Mouse (Mus musculus) liver, embryonic 13.5 days (tissue): ENCODE results near the gene Prkcd. TPM values are rescaled to one million over a fixed set of nuclear protein-coding genes. Genes with fewer than 3 reads are reported as not detected.
A peak's percentile ranks its signal among the peaks of the same experiment; 100 is the strongest.

ENCODE experiments used
- ATAC-seq: fragments of 200-750 bp; cut with Nextera tagmentation; 2 replicates; pipeline ENCODE4 v1.8.0; 2017; ENCODE audit warnings: low read depth, mild to moderate bottlenecking, moderate number of reproducible peaks, moderate library complexity
- DNase-seq: peaks from one replicate; pipeline ENCODE4 v3.0.0; 2022
- H3K27ac ChIP-seq: fragments of 300-500 bp; sonication (generic); 2 replicates; pipeline ENCODE4 v1.5.1; 2015; ENCODE audit warnings: moderate library complexity, mild to moderate bottlenecking, inconsistent platforms
- H3K27me3 ChIP-seq: fragments of 300-500 bp; sonication (generic); 2 replicates; pipeline ENCODE4 v1.6.1; 2015; ENCODE audit warnings: mild to moderate bottlenecking, inconsistent platforms
- H3K36me3 ChIP-seq: fragments of 300-500 bp; sonication (generic); 2 replicates; pipeline ENCODE4 v1.6.1; 2015; ENCODE audit warnings: mild to moderate bottlenecking, inconsistent platforms
- H3K4me1 ChIP-seq: fragments of 300-500 bp; sonication (generic); replicated peaks from 2 replicates; pipeline ENCODE4 v1.6.1; 2015; ENCODE audit warnings: inconsistent platforms
- H3K4me2 ChIP-seq: fragments of 300-500 bp; sonication (generic); 2 replicates; pipeline ENCODE4 v1.6.1; 2015; ENCODE audit warnings: inconsistent platforms, mild to moderate bottlenecking, moderate library complexity
- H3K4me3 ChIP-seq: fragments of 300-500 bp; sonication (generic); replicated peaks from 2 replicates; pipeline ENCODE4 v1.5.1; 2015; ENCODE audit warnings: mild to moderate bottlenecking, inconsistent platforms
- H3K9ac ChIP-seq: fragments of 300-500 bp; sonication (generic); 2 replicates; pipeline ENCODE4 v1.6.1; 2015; ENCODE audit warnings: mild to moderate bottlenecking, inconsistent platforms
- H3K9me3 ChIP-seq: fragments of 300-500 bp; sonication (generic); replicated peaks from 2 replicates; pipeline ENCODE4 v1.6.1; 2016; ENCODE audit warnings: inconsistent platforms
- WGBS: fragments of 180-500 bp; shearing (Covaris S2); methylation state at CpG from one replicate; pipeline ENCODE4 v1.1.7; 2015; ENCODE audit not compliant: insufficient replicate concordance; 5-methylcytosine and 5-hydroxymethylcytosine counted together
- polyA plus RNA-seq: library from polyadenylated mRNA; unstranded; fragments of >200 nt; fragmentation: Nextera tagmentation; extraction: Ambion mirVana; gene quantifications from 2 replicates; pipeline ENCODE4 v1.2.1, GENCODE M21; 2015

The Prkcd gene
- polyA plus RNA-seq, 1 experiment from 2014 or later: 16.0 TPM

DNA sequence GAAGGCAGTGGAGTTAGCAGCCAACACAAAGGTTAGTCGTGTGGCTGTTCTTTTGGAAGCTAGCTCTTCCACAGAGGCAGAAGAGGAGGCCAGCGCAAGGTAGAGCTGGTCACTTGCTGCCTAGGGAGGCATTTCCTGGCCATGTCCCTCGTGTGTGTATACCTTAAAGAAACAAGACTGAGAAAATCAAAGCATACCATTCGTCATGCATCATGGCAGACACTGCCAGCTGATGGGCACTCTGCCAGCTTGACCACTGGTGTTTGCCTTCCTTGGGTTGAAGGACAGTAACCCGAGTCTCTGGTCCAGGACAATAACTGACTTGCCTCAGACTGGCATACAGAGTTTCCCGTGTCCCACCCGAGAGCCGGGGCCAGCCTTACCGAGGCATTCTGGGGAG, 55.7 kb downstream of the Prkcd start:
- 87% methylated on average over 9 of the region's 9 CpGs for WGBS
- DNase-seq: no peak

DNA sequence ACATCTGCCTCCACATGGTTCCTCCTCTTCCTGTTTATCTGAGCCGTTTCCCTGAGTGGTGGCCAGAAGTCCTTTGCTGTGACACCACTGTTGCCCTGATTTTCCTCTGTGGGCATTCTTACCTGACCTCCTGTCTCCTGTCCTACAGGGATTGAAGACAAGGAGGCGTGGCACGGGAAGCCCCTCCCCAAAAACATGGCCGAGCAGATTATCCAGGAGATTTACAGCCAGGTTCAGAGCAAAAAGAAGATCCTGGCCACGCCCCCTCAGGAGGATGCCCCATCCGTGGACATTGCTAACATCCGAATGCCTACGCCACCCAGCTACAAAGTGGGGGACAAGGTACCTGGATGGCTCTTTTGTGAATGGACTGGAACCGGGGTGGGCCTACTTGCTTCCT, 58.0 kb downstream of the Prkcd start:
- no peak for ATAC-seq

More for the DNA sequence above, 55.7 kb downstream of the Prkcd start:
- Histone ChIP-seq H3K4me1 (peaks cover 25% of the 10 kb centered on the region), H3K4me3 (no peak overlapping the region), H3K4me2 (no peak overlapping the region), H3K9me3 (no peaks in the 10 kb centered on the region), H3K36me3 (peaks cover 98% of the 10 kb centered on the region), H3K27ac (no peak overlapping the region), H3K27me3 (no peaks in the 10 kb centered on the region), H3K9ac (no peak overlapping the region)
- ATAC-seq: no peak

DNA sequence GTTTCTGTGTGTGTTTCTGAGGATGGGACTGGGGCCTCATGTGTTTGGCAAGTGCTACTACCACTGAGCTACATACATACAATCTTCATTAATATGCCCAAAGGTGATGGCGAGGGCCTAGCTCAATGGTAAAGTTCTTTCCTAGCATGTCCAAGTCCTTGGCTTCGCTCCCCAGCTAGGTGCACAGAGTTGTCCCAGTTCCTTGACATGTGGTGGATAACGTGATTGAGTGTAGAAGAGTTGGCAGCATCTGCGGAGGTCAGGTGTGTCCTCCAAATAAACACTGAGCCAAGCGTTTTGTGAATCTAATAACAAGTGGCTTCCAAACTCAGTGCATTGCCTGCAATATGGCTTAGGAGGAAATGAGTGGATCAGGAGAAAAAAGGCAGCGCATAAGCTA, 59.7 kb downstream of the Prkcd start:
- H3K27me3 ChIP-seq: no peaks in the 10 kb centered on the region
- H3K9ac ChIP-seq: no peak overlapping the region
- ATAC-seq (no peak), DNase-seq (no peak)
- no peaks in the 10 kb centered on the region for H3K9me3 ChIP-seq
- H3K27ac ChIP-seq: no peak overlapping the region; the same call in 1 of the 2 replicates
- H3K36me3 ChIP-seq: peaks cover 89% of the 10 kb centered on the region
- no peak overlapping the region for H3K4me3 ChIP-seq
- H3K4me2 ChIP-seq: no peak overlapping the region
- peaks cover 39% of the 10 kb centered on the region for H3K4me1 ChIP-seq
- 89% methylated on average over 6 of the region's 6 CpGs for WGBS

More for the DNA sequence above, 58.0 kb downstream of the Prkcd start:
- DNase-seq: no peak
- Histone ChIP-seq H3K27ac (no peak overlapping the region; the same call in 1 of the 2 replicates), H3K9me3 (no peaks in the 10 kb centered on the region), H3K4me3 (no peak overlapping the region), H3K27me3 (no peaks in the 10 kb centered on the region), H3K4me1 (peaks cover 36% of the 10 kb centered on the region), H3K9ac (no peak overlapping the region; the same call in 1 of the 2 replicates), H3K4me2 (no peak overlapping the region), H3K36me3 (peaks cover 100% of the 10 kb centered on the region)
- WGBS: 78% methylated on average over 9 of the region's 9 CpGs

DNA sequence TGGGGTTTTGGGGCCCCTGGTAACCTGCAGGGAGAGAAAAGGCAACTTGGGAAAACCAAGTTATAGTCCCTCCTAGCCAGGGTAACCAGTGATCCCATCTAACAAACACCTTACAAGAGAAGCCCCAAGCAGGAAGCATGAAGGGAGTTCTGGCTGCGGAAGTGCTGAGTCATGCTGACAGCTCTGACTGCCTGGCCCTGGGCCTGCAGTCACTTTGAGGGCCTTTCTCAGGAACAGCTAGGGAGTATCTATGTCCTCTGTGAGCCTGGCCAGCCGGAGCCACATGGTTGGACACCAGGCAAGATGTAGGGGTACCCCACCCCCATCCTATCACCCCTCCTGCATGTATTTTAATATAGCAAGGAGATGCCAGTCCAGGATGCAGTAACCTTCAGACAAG, 61.6 kb downstream of the Prkcd start:
- H3K4me2 ChIP-seq: no peak overlapping the region
- no peaks in the 10 kb centered on the region for H3K27me3 ChIP-seq
- H3K36me3 ChIP-seq: peaks cover 89% of the 10 kb centered on the region
- 49% methylated on average over 2 of the region's 2 CpGs for WGBS
- H3K9me3 ChIP-seq: no peaks in the 10 kb centered on the region
- H3K27ac ChIP-seq: peak overlapping the region; percentile 87
- H3K4me3 ChIP-seq: no peak overlapping the region
- H3K4me1 ChIP-seq: peaks cover 53% of the 10 kb centered on the region
- peak overlapping the region; percentile 57 for H3K9ac ChIP-seq
- peak; percentile 61 for ATAC-seq
- peak; percentile 75 for DNase-seq

DNA sequence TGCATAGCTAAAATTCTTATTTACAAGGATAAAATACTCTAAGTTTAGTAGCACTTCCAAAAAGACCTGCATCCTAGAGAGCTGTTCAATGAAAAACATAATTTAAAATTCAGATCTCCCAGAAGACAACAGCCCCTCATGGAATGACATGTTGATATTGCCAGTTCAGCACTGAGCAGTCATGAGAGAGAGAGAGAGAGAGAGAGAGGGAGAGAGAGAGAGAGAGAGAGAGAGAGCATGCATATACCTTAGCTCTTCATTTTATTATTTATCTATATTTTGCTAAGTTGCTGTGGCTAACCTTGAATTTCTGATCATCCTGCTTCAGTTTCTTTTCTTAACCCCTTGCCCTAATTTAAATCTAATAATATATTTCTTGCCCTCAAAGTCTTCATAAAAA, 63.7 kb downstream of the Prkcd start:
- Histone ChIP-seq H3K4me1 (peaks cover 64% of the 10 kb centered on the region), H3K9me3 (no peaks in the 10 kb centered on the region), H3K4me3 (no peak overlapping the region), H3K9ac (no peak overlapping the region), H3K36me3 (peaks cover 89% of the 10 kb centered on the region), H3K27me3 (no peaks in the 10 kb centered on the region), H3K27ac (peak overlapping the region; percentile 76), H3K4me2 (no peak overlapping the region)
- no peak for DNase-seq
- peak; percentile 49 for ATAC-seq

DNA sequence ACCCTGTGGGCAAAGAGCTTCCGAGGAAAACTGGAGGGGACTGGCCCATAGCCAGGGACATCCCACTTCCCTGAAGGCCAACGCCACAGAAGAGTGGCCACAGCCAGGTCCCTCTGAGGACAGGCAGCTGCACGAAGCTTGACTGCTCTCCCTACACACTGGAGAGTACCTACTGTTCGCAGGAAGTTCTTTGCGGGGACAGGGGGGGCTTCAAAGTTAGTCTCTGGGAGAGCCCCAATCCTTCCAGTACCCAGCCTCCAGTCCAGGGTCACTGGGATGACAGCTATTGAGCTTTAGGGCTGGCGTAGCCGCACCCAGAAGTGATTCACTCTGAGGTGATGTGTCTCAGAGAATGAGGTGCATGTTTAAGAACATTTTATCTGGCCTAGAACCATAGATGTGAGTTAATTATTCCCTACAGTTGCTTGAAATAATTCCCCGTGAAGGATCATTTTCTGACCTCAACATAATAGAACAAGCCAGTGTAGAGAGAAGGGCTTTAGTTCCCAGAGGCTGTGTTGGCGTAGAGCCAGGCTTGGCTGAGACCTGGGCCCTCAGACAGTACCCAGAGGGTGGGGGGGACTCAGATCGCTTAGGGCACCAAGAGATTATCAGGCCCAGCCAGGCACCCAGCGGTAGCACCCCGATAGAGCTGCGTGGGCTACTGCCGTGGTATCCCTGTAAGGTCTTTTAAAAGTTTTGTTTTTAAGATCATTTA, 64.4 kb downstream of the Prkcd start:
- H3K36me3 ChIP-seq: peaks cover 89% of the 10 kb centered on the region
- peaks cover 71% of the 10 kb centered on the region for H3K4me1 ChIP-seq
- no peaks in the 10 kb centered on the region for H3K9me3 ChIP-seq
- no peaks in the 10 kb centered on the region for H3K27me3 ChIP-seq
- no peak overlapping the region for H3K4me3 ChIP-seq
- DNase-seq (peak; percentile 85), ATAC-seq (peak; percentile 98)
- 47% methylated on average over 14 of the region's 14 CpGs for WGBS
- peak overlapping the region; percentile 94 for H3K27ac ChIP-seq
- H3K9ac ChIP-seq: peak overlapping the region; percentile 58
- peak overlapping the region; percentile 33 for H3K4me2 ChIP-seq

DNA sequence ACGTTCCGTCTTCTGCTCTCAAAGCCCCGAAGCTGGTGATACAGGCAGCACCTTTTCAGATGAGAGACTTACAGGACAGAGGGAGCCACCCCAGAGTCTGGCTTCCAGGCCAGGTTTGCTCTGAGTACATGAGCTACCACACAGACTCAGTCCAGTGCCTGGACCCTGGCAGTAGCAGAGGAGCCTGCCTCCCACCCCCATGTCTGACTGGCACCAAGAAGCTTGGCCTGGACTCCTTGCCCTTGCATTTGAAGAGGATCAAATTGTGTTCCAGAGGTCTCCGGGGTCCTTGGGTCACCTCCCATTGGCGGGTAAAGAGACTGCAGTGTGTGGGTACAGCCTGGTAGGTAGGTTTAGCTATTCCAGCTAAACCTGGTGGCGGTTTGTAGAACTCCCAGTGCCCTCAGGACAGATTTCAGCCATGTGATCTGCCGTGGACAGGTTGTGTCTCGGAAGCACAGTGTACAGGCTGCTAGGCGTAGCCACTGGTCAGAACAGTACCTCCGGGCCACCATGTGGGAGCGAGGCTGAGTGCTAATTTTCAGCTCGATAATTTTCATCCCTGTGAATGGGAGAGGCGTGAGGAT, 65.1 kb downstream of the Prkcd start:
- Histone ChIP-seq H3K27ac (peak overlapping the region; percentile 94), H3K36me3 (peaks cover 89% of the 10 kb centered on the region), H3K9ac (peak overlapping the region; percentile 58), H3K9me3 (no peaks in the 10 kb centered on the region), H3K4me2 (peak overlapping the region; percentile 33), H3K4me1 (peaks cover 78% of the 10 kb centered on the region), H3K4me3 (no peak overlapping the region), H3K27me3 (no peaks in the 10 kb centered on the region)
- ATAC-seq: no peak
- WGBS: 87% methylated on average over 13 of the region's 13 CpGs
- DNase-seq: no peak

DNA sequence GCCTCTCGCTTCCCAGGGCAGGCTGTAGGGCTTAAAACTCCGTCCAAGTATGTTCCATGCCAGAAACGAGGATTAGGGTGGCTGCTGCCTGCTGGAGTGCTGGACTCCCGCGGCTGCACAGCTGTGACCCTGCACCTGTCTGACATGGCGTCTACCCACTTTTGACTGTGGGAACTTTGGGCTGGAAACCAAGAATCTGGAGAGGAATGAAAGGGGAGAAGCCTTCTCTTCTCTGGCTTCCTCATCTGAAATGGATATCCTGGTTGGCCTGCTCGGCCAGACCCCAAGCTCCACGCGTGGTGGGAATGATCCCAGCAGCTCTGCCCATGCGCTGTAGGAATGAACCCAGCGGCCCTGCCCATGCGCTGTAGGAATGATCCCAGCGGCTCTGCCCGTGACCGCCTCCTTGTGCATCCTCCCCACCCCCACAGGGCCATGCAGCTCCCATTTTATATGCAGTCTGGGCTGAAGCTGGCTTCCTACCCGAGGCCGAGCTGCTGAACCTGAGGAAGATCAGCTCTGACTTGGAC, 66.6 kb downstream of the Prkcd start:
- Histone ChIP-seq H3K9ac (no peak overlapping the region), H3K4me2 (no peak overlapping the region), H3K36me3 (peaks cover 82% of the 10 kb centered on the region), H3K4me1 (peaks cover 77% of the 10 kb centered on the region), H3K4me3 (no peak overlapping the region), H3K27me3 (no peaks in the 10 kb centered on the region), H3K9me3 (no peaks in the 10 kb centered on the region), H3K27ac (peak overlapping the region; percentile 94; the same call in 1 of the 2 replicates)
- DNase-seq (no peak), ATAC-seq (no peak)
- 90% methylated on average over 17 of the region's 17 CpGs for WGBS

DNA sequence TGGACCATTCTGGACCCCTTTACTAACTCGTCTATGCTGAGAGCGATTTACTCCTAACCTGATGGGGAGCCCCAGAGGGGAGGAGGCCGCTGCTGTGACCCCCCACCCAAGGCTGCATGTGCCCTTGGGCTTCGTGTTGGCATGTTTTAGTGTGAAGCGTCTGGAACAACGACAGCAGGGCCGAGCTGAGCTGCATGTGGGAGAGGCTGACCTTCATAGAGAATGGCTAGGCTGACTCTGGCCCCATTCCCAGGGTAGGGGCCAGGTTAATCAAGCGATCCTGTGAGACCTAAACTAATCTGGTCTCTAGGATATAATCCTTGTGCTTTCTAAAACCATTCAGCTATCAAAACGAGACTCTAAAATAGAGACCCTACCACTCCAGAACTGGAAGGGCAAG, 68.3 kb downstream of the Prkcd start:
- Histone ChIP-seq H3K4me2 (no peak overlapping the region), H3K4me1 (peaks cover 78% of the 10 kb centered on the region), H3K27ac (peak overlapping the region; percentile 50; the same call in 1 of the 2 replicates), H3K36me3 (peaks cover 80% of the 10 kb centered on the region), H3K4me3 (no peak overlapping the region), H3K27me3 (no peaks in the 10 kb centered on the region), H3K9me3 (no peaks in the 10 kb centered on the region), H3K9ac (no peak overlapping the region)
- DNase-seq (no peak), ATAC-seq (no peak)
- 81% methylated on average over 9 of the region's 9 CpGs for WGBS

DNA sequence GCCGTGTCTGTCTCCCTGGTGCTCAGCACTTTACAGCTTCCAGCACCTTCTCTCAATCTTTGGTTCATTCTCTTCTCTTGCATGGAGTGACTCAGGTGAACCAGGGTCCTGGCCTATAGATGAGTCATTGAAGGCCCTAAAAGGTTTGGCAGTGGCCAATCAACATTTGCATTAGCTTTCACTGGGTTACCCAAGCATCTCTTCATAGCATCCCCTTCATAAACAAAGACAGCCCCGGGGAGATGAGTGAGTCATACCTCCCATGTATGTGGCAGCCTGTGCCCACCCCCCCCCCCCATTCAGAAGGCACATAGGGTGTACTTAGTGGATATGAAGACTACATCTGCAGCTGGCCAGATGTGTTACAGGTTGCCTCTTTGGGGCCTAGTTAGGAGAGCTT, 69.4 kb downstream of the Prkcd start:
- Histone ChIP-seq H3K4me2 (no peak overlapping the region), H3K9ac (no peak overlapping the region), H3K27ac (no peak overlapping the region), H3K27me3 (no peaks in the 10 kb centered on the region), H3K4me1 (peaks cover 81% of the 10 kb centered on the region), H3K4me3 (no peak overlapping the region), H3K9me3 (no peaks in the 10 kb centered on the region), H3K36me3 (peaks cover 79% of the 10 kb centered on the region)
- 70% methylated on average over 2 of the region's 2 CpGs for WGBS
- no peak for DNase-seq
- ATAC-seq: no peak

DNA sequence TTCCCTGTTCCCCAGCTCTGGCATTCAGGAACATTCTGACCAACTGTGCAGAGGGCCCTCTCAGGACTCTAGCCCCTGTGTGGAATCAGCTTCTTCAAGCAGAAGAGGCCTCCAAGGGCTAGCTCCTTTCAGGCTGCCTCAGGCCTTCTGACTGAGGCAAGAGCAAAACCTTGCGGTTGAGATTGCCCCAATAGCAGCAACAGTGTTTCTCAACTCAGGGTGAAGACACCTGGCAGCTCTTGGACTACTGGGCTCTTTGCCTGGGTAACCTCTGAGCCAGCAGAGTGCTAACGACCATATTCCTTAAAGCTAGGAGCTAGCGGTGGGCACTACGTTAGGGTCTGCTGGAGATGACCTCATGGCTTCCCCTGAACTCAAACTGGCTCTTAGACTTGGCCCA, 72.8 kb downstream of the Prkcd start:
- 83% methylated on average over 4 of the region's 4 CpGs for WGBS
- H3K9ac ChIP-seq: 0 out of 2 replicates have a peak overlapping the region, but pooled peaks have one; percentile 15
- DNase-seq (no peak), ATAC-seq (no peak)
- peak overlapping the region; percentile 16; the same call in 1 of the 2 replicates for H3K27ac ChIP-seq
- H3K4me2 ChIP-seq: peak overlapping the region; percentile 3; the same call in 1 of the 2 replicates
- H3K27me3 ChIP-seq: no peaks in the 10 kb centered on the region
- no peak overlapping the region for H3K4me3 ChIP-seq
- peaks cover 45% of the 10 kb centered on the region for H3K36me3 ChIP-seq
- H3K4me1 ChIP-seq: peaks cover 80% of the 10 kb centered on the region
- no peaks in the 10 kb centered on the region for H3K9me3 ChIP-seq
